Mouse (Mus musculus) spleen, adult 12 weeks (tissue): ENCODE results near the gene Upf1.
A peak's percentile ranks its signal among the peaks of the same experiment; 100 is the strongest.

Experiments
- DNase-seq: peaks from one replicate; pipeline ENCODE4 v3.0.0; 2022; ENCODE audit warnings: low spot score

Upf1 gene

DNA sequence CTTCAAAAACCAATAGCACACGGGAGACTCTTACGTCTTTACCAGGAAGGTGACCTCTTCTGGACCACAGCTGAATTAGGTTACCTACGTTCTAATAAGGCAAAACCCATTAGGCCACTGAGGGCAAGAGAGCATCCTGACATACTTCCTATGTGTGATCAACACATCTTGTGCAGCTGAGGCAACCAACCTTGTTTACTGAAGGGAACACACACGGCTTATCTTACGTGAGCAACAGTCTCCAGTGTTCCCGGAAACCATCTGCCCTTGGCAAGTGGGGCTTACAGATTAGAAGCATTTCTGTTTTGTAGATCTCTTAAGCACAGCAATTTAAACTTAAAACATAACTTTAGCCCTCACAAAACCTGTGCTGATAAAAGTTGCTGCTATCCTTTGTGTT is 25.6 kb downstream of the Upf1 start:
- DNase-seq = no peak

DNA sequence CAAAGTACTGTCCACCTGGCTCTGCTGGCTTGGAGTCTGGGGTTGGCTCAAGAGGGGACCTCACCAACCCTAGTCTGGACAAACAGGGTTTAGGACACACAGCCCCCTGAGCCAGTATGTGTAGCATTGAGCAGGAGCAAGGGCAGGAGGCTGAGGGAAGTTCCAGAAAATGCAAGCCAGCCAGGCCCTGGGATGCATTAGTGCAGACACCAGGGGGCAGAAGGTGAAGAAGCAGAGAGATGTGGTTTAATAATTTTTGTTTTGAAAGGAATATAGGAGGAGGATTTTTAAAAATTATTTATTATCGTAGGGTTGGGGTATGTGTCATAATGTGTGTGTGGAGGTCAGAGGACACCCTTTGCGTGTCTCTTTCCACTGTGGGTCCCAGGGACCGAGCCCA is 29.4 kb downstream of the Upf1 start:
- DNase-seq = no peak

GRCm38 (mm10) chr8:70317872-70318271 is 35.2 kb downstream of the Upf1 start:
- DNase-seq = no peak

- no peak for DNase-seq
Measured at GRCm38 (mm10) chr8:70316511-70317504, 36.3 kb downstream of the Upf1 start.

DNA sequence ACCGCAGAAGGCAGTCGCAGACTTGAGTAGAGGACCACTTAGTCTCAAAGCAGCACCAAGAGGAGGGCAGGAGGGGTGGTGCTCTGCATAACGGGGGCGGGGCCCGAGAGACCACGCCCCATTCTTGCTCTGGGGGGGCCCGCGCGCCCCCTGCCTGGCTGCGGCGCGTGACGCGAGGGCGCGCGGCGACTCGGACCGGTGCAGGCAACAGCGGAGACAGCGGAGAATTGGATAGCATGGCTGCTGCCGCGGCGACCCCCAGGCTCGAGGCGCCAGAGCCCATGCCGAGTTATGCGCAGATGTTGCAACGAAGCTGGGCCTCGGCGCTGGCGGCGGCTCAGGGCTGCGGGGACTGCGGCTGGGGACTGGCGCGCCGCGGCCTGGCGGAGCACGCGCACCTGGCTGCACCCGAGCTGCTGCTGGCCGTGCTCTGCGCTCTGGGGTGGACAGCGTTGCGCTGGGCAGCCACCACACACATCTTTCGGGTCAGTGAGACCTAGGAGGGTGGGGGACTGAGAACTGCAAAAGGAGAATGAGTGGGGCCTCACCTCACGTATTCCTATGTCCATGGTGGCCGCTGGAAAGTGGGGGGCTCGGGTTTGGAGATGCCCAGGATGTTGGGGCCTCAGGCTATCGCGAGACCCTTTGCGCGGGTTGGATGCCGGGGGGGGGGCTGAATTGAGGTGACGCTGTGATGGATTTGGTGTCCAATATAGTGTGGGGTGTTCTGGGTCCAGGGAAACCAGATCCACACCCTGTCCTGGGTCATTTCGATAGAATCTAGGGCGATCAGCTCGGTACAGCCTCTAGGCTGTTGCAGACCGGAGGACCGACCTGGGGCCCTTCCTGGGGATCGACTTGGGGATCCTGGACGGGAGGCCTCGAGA is 37.2 kb downstream of the Upf1 start, which contains the start of gene Cers1:
Gene Cers1, plus strand, starts transcription at position 152 of the 887 bp plus-strand sequence.
- no peak for DNase-seq

- no peak for DNase-seq
Measured at GRCm38 (mm10) chr8:70313399-70313798, 39.7 kb downstream of the Upf1 start.

- no peak for DNase-seq
Measured at GRCm38 (mm10) chr8:70309311-70309710, 43.8 kb downstream of the Upf1 start.

GRCm38 (mm10) chr8:70302901-70303300 is 50.2 kb downstream of the Upf1 start:
- no peak for DNase-seq

- peak; percentile 87 for DNase-seq
Measured at GRCm38 (mm10) chr8:70302358-70302890, 50.7 kb downstream of the Upf1 start, which contains the start of the genes Ddx49 and Cope. Ddx49 (minus strand) TSS chr8:70302489. Cope (plus strand) TSS chr8:70302518.

- no peak for DNase-seq
Measured at GRCm38 (mm10) chr8:70300881-70301280, 52.2 kb downstream of the Upf1 start.

DNA sequence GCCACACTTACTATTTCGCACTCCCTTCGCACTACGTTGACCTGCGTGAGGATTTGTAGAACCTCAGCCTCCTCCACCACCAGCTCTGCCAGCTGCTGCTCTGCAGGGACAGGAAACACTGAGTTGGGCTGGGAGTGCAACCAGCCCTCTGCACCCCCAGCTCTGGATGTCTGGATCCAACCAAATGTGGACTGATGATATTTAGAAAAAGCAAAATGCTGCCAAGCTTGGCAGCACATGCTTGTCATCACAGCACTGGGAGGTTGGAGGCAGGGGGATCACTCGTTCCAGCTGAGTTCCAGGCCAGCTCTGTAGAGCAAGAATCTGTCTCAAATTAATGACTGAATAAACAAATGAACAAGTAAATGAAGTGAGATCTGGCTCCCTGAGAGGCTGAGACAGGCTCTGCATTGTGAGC is 59.1 kb downstream of the Upf1 start:
- DNase-seq = no peak

DNA sequence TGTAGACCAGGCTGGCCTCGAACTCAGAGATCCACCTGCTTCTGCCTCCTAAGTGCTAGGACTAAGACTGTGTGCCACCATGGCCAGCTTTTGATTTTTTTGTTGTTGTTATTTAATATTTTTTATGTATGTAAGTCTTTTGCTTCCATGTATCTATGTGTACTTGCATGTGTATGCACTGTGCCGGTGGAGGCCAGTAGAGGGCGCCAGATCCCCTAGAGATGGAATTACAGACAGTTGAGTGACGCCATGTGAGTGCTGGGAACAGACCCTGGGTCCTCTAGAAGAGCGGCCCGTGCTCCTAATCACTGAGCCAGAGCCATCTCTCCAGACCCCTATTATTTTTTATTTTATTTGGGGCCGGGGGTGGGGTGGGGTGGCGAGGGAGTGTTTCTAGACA is 66.3 kb downstream of the Upf1 start:
- DNase-seq = no peak

DNA sequence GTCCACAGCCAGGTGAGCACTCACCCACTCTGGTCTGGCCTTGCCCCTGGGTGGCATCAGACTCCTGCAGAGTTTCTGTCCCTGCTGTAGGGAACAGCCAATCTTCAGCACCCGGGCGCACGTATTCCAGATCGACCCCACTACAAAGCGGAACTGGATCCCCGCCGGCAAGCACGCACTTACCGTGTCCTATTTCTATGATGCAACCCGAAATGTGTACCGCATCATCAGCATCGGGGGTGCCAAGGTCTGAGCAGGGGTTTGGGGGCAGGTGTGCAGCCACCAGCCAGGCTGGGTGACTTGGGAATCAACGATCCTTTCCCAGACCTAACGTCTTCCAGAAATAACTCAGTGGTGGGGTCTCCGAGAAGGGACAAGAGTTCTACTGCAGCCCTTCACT is 67.8 kb downstream of the Upf1 start:
- DNase-seq = no peak

DNA sequence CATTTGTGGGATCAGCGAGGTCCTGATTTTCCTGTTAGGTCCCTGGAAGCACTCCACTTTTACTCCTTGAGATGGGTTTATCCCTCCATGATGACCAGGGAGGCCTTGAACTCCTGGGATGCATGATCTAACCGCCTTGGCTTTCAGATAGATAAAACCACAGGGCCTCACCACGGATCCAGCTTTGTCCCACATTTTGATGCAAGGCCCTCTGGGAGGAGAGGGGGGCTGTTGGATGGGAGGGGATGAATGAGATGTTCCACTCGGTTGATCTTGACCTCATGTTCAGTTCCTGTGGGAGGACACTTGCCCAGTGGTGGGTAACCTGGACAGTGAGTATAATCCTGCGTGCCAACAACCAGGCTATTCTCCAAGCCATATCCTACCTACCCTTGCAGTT is 68.7 kb downstream of the Upf1 start:
- DNase-seq = no peak

- DNase-seq = no peak
Measured at GRCm38 (mm10) chr8:70283136-70284077, 69.7 kb downstream of the Upf1 start.

- peak; percentile 73 for DNase-seq
Measured at GRCm38 (mm10) chr8:70282603-70283135, 70.4 kb downstream of the Upf1 start, which contains the start of gene Homer3. Homer3 (plus strand) TSS chr8:70282827.
